In the genomic region with DNA sequence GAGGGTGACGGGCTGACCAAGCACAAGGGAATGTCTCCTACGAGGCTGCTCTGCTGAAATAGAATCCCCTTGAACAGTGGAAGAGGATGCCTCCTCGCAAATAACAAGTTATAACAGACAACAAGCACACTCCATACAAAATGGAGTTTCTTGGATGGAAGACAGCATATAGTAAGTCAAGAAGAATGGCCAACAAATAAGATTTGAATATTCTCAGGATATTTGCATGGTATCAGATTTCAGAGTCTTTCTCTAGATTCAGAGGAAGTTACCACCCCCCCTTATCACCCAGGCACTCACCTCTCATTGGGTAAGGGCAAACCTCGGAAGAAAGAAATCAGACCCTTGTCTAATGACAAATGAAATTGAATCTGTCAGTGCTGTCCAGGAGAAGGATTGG, we compare ENCODE assay signal across 47 mouse cellular contexts. TPM values are rescaled to one million over a fixed set of nuclear protein-coding genes. Genes with fewer than 3 reads are reported as not detected.
"Had no signal": no experiment of that assay in that cellular context is flagged by ENCODE, and none has a peak within 500 bp of the region (broad histone marks: within the 10 kb centered on the region; RNA-seq: fewer than 3 reads in every experiment).

Gene Otol1 (plus strand): TSS at position 301 of the 400 bp plus-strand sequence.

- H3K4me2 ChIP-seq: limb, embryonic 12.5 days; limb, embryonic 13.5 days; limb, embryonic 15.5 days; liver, embryonic 11.5 days; liver, embryonic 12.5 days; liver, embryonic 13.5 days; liver, embryonic 15.5 days; lung, embryonic 14.5 days; lung, embryonic 15.5 days; midbrain, embryonic 11.5 days; midbrain, embryonic 12.5 days; midbrain, embryonic 13.5 days; midbrain, embryonic 15.5 days; neural tube, embryonic 12.5 days had no signal

- DNase-seq: left cerebral cortex, postnatal 4 days; liver; liver, embryonic 13.5 days; liver, postnatal 0 days; lung, adult 18-20 months; lung, adult 2 months; lung, embryonic 14.5 days; lung, postnatal 10 days; lung, postnatal 14 days; lung, postnatal 36 days; lung, postnatal 4 days; midbrain, embryonic 14.5 days had no signal

- H3K27me3 ChIP-seq: limb, embryonic 12.5 days; limb, embryonic 13.5 days; limb, embryonic 15.5 days; liver, embryonic 12.5 days; liver, embryonic 13.5 days; liver, embryonic 15.5 days; lung, embryonic 15.5 days; megakaryocyte, embryonic 14.5 days; midbrain, embryonic 12.5 days; midbrain, embryonic 13.5 days; midbrain, embryonic 15.5 days; neural tube, embryonic 12.5 days had no signal

- H3K9me3 ChIP-seq: limb, embryonic 10.5 days; limb, embryonic 12.5 days; limb, embryonic 13.5 days; limb, embryonic 15.5 days; liver, embryonic 12.5 days; liver, embryonic 13.5 days; liver, embryonic 15.5 days; lung, embryonic 15.5 days; midbrain, embryonic 10.5 days; midbrain, embryonic 12.5 days; midbrain, embryonic 13.5 days; midbrain, embryonic 15.5 days; neural tube, embryonic 12.5 days had no signal

- H3K4me3 ChIP-seq: limb, embryonic 10.5 days; limb, embryonic 12.5 days; limb, embryonic 13.5 days; limb, embryonic 15.5 days; liver, embryonic 12.5 days; liver, embryonic 13.5 days; liver, embryonic 15.5 days; lung, embryonic 15.5 days; megakaryocyte, embryonic 14.5 days; midbrain, embryonic 10.5 days; midbrain, embryonic 12.5 days; midbrain, embryonic 13.5 days; midbrain, embryonic 15.5 days; myocyte; neural tube, embryonic 12.5 days had no signal

- H3K27ac ChIP-seq: limb, embryonic 10.5 days; limb, embryonic 12.5 days; limb, embryonic 13.5 days; limb, embryonic 15.5 days; liver, embryonic 12.5 days; liver, embryonic 13.5 days; liver, embryonic 14.5 days; liver, embryonic 15.5 days; lung, embryonic 15.5 days; macrophage; midbrain, embryonic 10.5 days; midbrain, embryonic 12.5 days; midbrain, embryonic 13.5 days; midbrain, embryonic 15.5 days; neural tube, embryonic 12.5 days had no signal

- H3K4me1 ChIP-seq: limb, embryonic 15.5 days; liver, embryonic 12.5 days; liver, embryonic 13.5 days; liver, embryonic 15.5 days; lung, embryonic 15.5 days; megakaryocyte, embryonic 14.5 days; midbrain, embryonic 10.5 days; midbrain, embryonic 12.5 days; midbrain, embryonic 13.5 days; midbrain, embryonic 15.5 days; neural tube, embryonic 12.5 days had no signal

- H3K9ac ChIP-seq: limb, embryonic 12.5 days; limb, embryonic 13.5 days; limb, embryonic 15.5 days; liver, embryonic 12.5 days; liver, embryonic 13.5 days; liver, embryonic 14.5 days; liver, embryonic 15.5 days; liver, postnatal 0 days; lung, embryonic 14.5 days; lung, embryonic 15.5 days; midbrain, embryonic 12.5 days; midbrain, embryonic 13.5 days; midbrain, embryonic 15.5 days; neural tube, embryonic 12.5 days had no signal

- H3K36me3 ChIP-seq: limb, embryonic 10.5 days; limb, embryonic 12.5 days; limb, embryonic 13.5 days; limb, embryonic 15.5 days; liver, embryonic 12.5 days; liver, embryonic 13.5 days; liver, embryonic 15.5 days; lung, embryonic 15.5 days; midbrain, embryonic 10.5 days; midbrain, embryonic 12.5 days; midbrain, embryonic 13.5 days; midbrain, embryonic 15.5 days; neural tube, embryonic 12.5 days had no signal

RNA-seq across cellular contexts. Expression of gene Otol1, which starts in this region (rescaled TPM):
- total RNA-seq: left cerebral cortex, postnatal 10 days; left cerebral cortex, postnatal 14 days; left cerebral cortex, postnatal 25 days; left cerebral cortex, postnatal 36 days; liver, adult 2 months; megakaryocyte progenitor cell, adult 5-6 weeks; megakaryocyte, adult 5-6 weeks; megakaryocyte-erythroid progenitor cell, adult 5-6 weeks; midbrain, postnatal 0 days; monocyte, adult 5-6 weeks had no signal
- polyA plus RNA-seq: limb, embryonic 10.5 days; limb, embryonic 11.5 days; limb, embryonic 12.5 days; limb, embryonic 13.5 days; limb, embryonic 14.5 days; limb, embryonic 15.5 days; liver, adult 2 months; liver, embryonic 11.5 days; liver, embryonic 12.5 days; liver, embryonic 13.5 days; liver, embryonic 14.5 days; liver, embryonic 15.5 days; liver, embryonic 16.5 days; liver, postnatal 0 days; lung, adult 2 months; lung, embryonic 14.5 days; lung, embryonic 15.5 days; lung, embryonic 16.5 days; lung, postnatal 0 days; macrophage; midbrain, embryonic 10.5 days; midbrain, embryonic 11.5 days; midbrain, embryonic 12.5 days; midbrain, embryonic 13.5 days; midbrain, embryonic 14.5 days; midbrain, embryonic 15.5 days; midbrain, embryonic 16.5 days; midbrain, postnatal 0 days; myocyte; neural tube, embryonic 11.5 days; neural tube, embryonic 12.5 days had no signal
